Comparison of ENCODE assay signal across 15 mouse cellular contexts in genomic region chr17:71118607-71119006, GRCm38 (mm10).
DNase-seq lines count a peak whose midpoint lies in the region; ATAC-seq and TF ChIP-seq lines count a peak whose summit lies in the region.
"Had no signal": no experiment of that assay in that cellular context is flagged by ENCODE, and none has a peak within 500 bp of the region (broad histone marks: within the 10 kb centered on the region; RNA-seq: fewer than 3 reads in every experiment).

No protein-coding gene starts in this region.

- no peaks in the 10 kb centered on the region for H3K79me2 ChIP-seq in heart, adult 2 months (replicated peaks; ENCODE audit: control insufficient read depth, insufficient read depth, low read length)

- no peak for DNase-seq in heart, adult 2 months
- DNase-seq in CD8-positive naive resting alpha-beta T cell, adult 2 months (ENCODE audit: low read depth in 2 of 2, low spot score in 2 of 2), result peak; percentile 6 to 8
- DNase-seq in thymus, postnatal 10 days (ENCODE audit: low spot score in 2 of 2), result peak; percentile 16 to 38
- no peak for DNase-seq in right cerebral cortex, postnatal 14 days
- no peak for DNase-seq in gastrocnemius, postnatal 25 days
- DNase-seq in layer of hippocampus, adult 11-12 months (ENCODE audit: low spot score), result no peak
- DNase-seq: cerebellum, postnatal 25 days; gastrocnemius, postnatal 10 days; kidney, adult 9 months had no signal

- peaks cover 38% of the 10 kb centered on the region for H3K4me1 ChIP-seq in heart, embryonic 12.5 days (replicated peaks)
- peaks cover 4% of the 10 kb centered on the region; the same call in 1 of the 2 replicates for H3K4me1 ChIP-seq in heart, adult 2 months (ENCODE audit: control insufficient read depth, insufficient read depth, low read length)
- H3K4me1 ChIP-seq: hindbrain, embryonic 15.5 days had no signal

- no peak for TF ChIP-seq EP300 in heart, adult 2 months (IDR thresholded peaks at IDR 0.05; ENCODE audit: insufficient read depth, low read depth, low read length)

- TF ChIP-seq POLR2A in heart, adult 2 months (IDR thresholded peaks at IDR 0.05; ENCODE audit: insufficient read depth, low read depth, low read length), result no peak

- intact Hi-C loops in heart, adult 2 months (cut with DNase I), result no loop called here

- peak overlapping the region; percentile 92 for H3K27ac ChIP-seq in heart, embryonic 12.5 days (ENCODE audit: poor library complexity, severe bottlenecking)
- H3K27ac ChIP-seq in heart, adult 2 months, result no peak overlapping the region
- H3K27ac ChIP-seq: hindbrain, embryonic 15.5 days; layer of hippocampus, adult 2 months had no signal

- H3K9me3 ChIP-seq in heart, embryonic 12.5 days (replicated peaks), result no peaks in the 10 kb centered on the region
- H3K9me3 ChIP-seq: hindbrain, embryonic 15.5 days had no signal

- no peaks in the 10 kb centered on the region for H3K27me3 ChIP-seq in heart, embryonic 12.5 days (replicated peaks)
- no peaks in the 10 kb centered on the region for H3K27me3 ChIP-seq in heart, adult 2 months (ENCODE audit: control insufficient read depth, insufficient read depth, low read length)
- H3K27me3 ChIP-seq: hindbrain, embryonic 15.5 days had no signal

- no peak overlapping the region for H3K9ac ChIP-seq in heart, embryonic 12.5 days
- no peak overlapping the region for H3K9ac ChIP-seq in heart, adult 2 months (ENCODE audit: low read depth, low read length)
- H3K9ac ChIP-seq: hindbrain, embryonic 15.5 days had no signal

- no peak for ATAC-seq in heart, embryonic 12.5 days (ENCODE audit: insufficient number of reproducible peaks, low FRiP score)
- 0 out of 2 replicates have a peak, but pooled peaks have one; percentile 8 for ATAC-seq in common myeloid progenitor, adult 5-6 weeks (replicated peaks; ENCODE audit: low read depth, poor library complexity, severe bottlenecking)
- ATAC-seq: lung, postnatal 0 days had no signal

- no peak overlapping the region for H3K4me3 ChIP-seq in heart, embryonic 12.5 days
- no peak overlapping the region for H3K4me3 ChIP-seq in heart, adult 2 months
- H3K4me3 ChIP-seq: hindbrain, embryonic 15.5 days; layer of hippocampus, adult 2 months had no signal

- WGBS in heart, embryonic 12.5 days, result 57% methylated on average over 4 of the region's 4 CpGs
- 38% methylated on average over 4 of the region's 4 CpGs for WGBS in heart, adult 2 months

- H3K4me2 ChIP-seq in heart, embryonic 12.5 days, result no peak overlapping the region
- H3K4me2 ChIP-seq: hindbrain, embryonic 15.5 days; midbrain, embryonic 11.5 days had no signal

- no peak for TF ChIP-seq CTCF in heart, adult 2 months (IDR thresholded peaks at IDR 0.05)

- H3K36me3 ChIP-seq in heart, embryonic 12.5 days, result peaks cover 57% of the 10 kb centered on the region
- H3K36me3 ChIP-seq in heart, adult 2 months (ENCODE audit: control insufficient read depth, insufficient read depth, low read length), result peaks cover 10% of the 10 kb centered on the region
- H3K36me3 ChIP-seq: hindbrain, embryonic 15.5 days had no signal

Comparison
In these comparisons a context has a peak if more than half of its experiments do, and no peak if none do; other contexts are left out.
1. DNase-seq: peak in CD8-positive naive resting alpha-beta T cell, adult 2 months (2 of 2) and thymus, postnatal 10 days (2 of 2); none in heart, adult 2 months (0 of 2), right cerebral cortex, postnatal 14 days (single experiment), gastrocnemius, postnatal 25 days (single experiment) and layer of hippocampus, adult 11-12 months (single experiment).